Mouse (Mus musculus): Measurements from ENCODE around the gene Gprasp2. TPM values are rescaled to one million over a fixed set of nuclear protein-coding genes. Genes with fewer than 3 reads are reported as not detected.

Gene Gprasp2
- polyA plus RNA-seq, 1 experiment = 1.7 TPM

- Histone ChIP-seq H3K4me1 (ENCODE audit: control insufficient read depth, insufficient read depth, low read length) (no peaks in the 10 kb centered on the region), H3K4me3 (replicated peaks; ENCODE audit: extremely low read depth, low read depth, low read length) (no peak overlapping the region)
- TF ChIP-seq POLR2A (IDR thresholded peaks at IDR 0.05; ENCODE audit: borderline replicate concordance, extremely low read depth, low read depth, low read length) (no peak), CTCF (IDR thresholded peaks at IDR 0.05; ENCODE audit: insufficient read depth, low read length) (no peak)
- 81% methylated on average over 1 of the region's 1 CpGs for WGBS
- DNase-seq = no peak
These were observed 37.8 kb downstream of the Gprasp2 start for GRCm38 (mm10) chrX:135876679-135877078.

- TF ChIP-seq CTCF (IDR thresholded peaks at IDR 0.05; ENCODE audit: insufficient read depth, low read length) (no peak), POLR2A (IDR thresholded peaks at IDR 0.05; ENCODE audit: borderline replicate concordance, extremely low read depth, low read depth, low read length) (no peak)
- WGBS = 94% methylated on average over 1 of the region's 1 CpGs
- no peaks in the 10 kb centered on the region for H3K4me1 ChIP-seq (ENCODE audit: control insufficient read depth, insufficient read depth, low read length)
- no peak overlapping the region for H3K4me3 ChIP-seq (replicated peaks; ENCODE audit: extremely low read depth, low read depth, low read length)
- DNase-seq = no peak
These were observed 40.8 kb downstream of the Gprasp2 start for GRCm38 (mm10) chrX:135879626-135880025.

GRCm38 (mm10) chrX:135885411-135886233, 46.8 kb downstream of the Gprasp2 start:
- 0 out of 2 replicates have a peak, but pooled peaks have one; percentile 23 for TF ChIP-seq POLR2A (IDR thresholded peaks at IDR 0.05; ENCODE audit: borderline replicate concordance, extremely low read depth, low read depth, low read length)
- TF ChIP-seq CTCF (IDR thresholded peaks at IDR 0.05; ENCODE audit: insufficient read depth, low read length) = no peak
- WGBS = 28% methylated on average over 41 of the region's 41 CpGs
- peak overlapping the region; percentile 78 for H3K4me3 ChIP-seq (replicated peaks; ENCODE audit: extremely low read depth, low read depth, low read length)
- H3K4me1 ChIP-seq (ENCODE audit: control insufficient read depth, insufficient read depth, low read length) = no peaks in the 10 kb centered on the region
- peak; percentile 23 for DNase-seq

- no peaks in the 10 kb centered on the region for H3K4me1 ChIP-seq (ENCODE audit: control insufficient read depth, insufficient read depth, low read length)
- DNase-seq = peak; percentile 10
- TF ChIP-seq CTCF (IDR thresholded peaks at IDR 0.05; ENCODE audit: insufficient read depth, low read length) (no peak), POLR2A (IDR thresholded peaks at IDR 0.05; ENCODE audit: borderline replicate concordance, extremely low read depth, low read depth, low read length) (no peak)
- WGBS = 24% methylated on average over 10 of the region's 11 CpGs
- peak overlapping the region; percentile 78 for H3K4me3 ChIP-seq (replicated peaks; ENCODE audit: extremely low read depth, low read depth, low read length)
These were observed 47.4 kb downstream of the Gprasp2 start for GRCm38 (mm10) chrX:135886234-135886585.

Other genes starting within 250 kb of the Gprasp2 start
- 0.21 and 0.23 TPM in 2 replicates for gene Nxf7, start 240.3 kb upstream of the Gprasp2 start, polyA plus RNA-seq (2012; rRNA removed)
- not detected in 2 replicates for gene Prame, start 211.3 kb upstream of the Gprasp2 start, polyA plus RNA-seq (2012; rRNA removed)
- not detected in 2 replicates for gene Tcp11x2, start 145.2 kb upstream of the Gprasp2 start, polyA plus RNA-seq (2012; rRNA removed)
- gene Tmsb15a, start 113.8 kb upstream of the Gprasp2 start, polyA plus RNA-seq (2012; rRNA removed) = not detected in 2 replicates
- gene Armcx5, start 96.3 kb upstream of the Gprasp2 start, polyA plus RNA-seq (2012; rRNA removed) = 0.89 and 2.4 TPM in 2 replicates
- 13.3 TPM in 2 replicates for gene Gprasp1, start 96.3 kb upstream of the Gprasp2 start, polyA plus RNA-seq (2012; rRNA removed)
- gene Bhlhb9, start 41.4 kb upstream of the Gprasp2 start, polyA plus RNA-seq (2012; rRNA removed) = 2.6 TPM in 2 replicates
- gene Arxes2, start 154.8 kb downstream of the Gprasp2 start, polyA plus RNA-seq (2012; rRNA removed) = 10.2 and 12.2 TPM in 2 replicates
- gene Arxes1, start 194.3 kb downstream of the Gprasp2 start, polyA plus RNA-seq (2012; rRNA removed) = 1.1 and 1.8 TPM in 2 replicates
- 18.6 and 23.7 TPM in 2 replicates for gene Bex2, start 229.2 kb downstream of the Gprasp2 start, polyA plus RNA-seq (2012; rRNA removed)
- 0.04 and 0.06 TPM in 2 replicates for gene Nxf3, start 246.2 kb downstream of the Gprasp2 start, polyA plus RNA-seq (2012; rRNA removed)

All from lung, adult 2 months (tissue).